Comparison of ENCODE assay signal across 8 mouse cellular contexts in the genomic region with DNA sequence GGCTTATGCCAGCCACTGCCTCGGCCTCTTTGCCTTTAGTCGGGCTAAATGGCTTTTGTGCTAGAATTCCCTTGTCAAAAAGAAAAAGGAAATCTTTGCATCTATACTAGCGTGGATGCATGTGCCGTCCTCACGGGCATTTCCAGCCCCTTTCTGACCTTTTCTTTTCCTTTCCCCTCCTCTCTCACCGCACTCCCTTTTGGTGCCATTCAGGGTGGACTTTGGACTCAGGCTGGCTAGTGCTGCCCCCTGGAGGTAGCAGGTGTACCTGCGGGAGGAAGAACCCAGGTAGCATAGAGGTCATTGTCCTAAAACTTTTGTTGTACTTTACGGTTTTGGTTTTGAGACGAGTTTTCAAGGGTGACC. TPM values are rescaled to one million over a fixed set of nuclear protein-coding genes. Genes with fewer than 3 reads are reported as not detected.
A peak's percentile ranks its signal among the peaks of the same experiment; 100 is the strongest.
DNase-seq lines count a peak whose midpoint lies in the region; ATAC-seq and TF ChIP-seq lines count a peak whose summit lies in the region.

No protein-coding gene starts in this region.

- 1% methylated on average over 9 of the region's 9 CpGs for WGBS in bone marrow, adult 2 months
- WGBS in embryonic facial prominence, embryonic 14.5 days = 3% methylated on average over 9 of the region's 9 CpGs
- 1% methylated on average over 9 of the region's 9 CpGs for WGBS in heart, embryonic 11.5 days (ENCODE audit: insufficient replicate concordance)
- WGBS in kidney, embryonic 15.5 days = 3% methylated on average over 9 of the region's 9 CpGs
- 2% methylated on average over 9 of the region's 9 CpGs for WGBS in liver, embryonic 13.5 days (ENCODE audit: insufficient replicate concordance)
- WGBS in stomach, embryonic 14.5 days = 3% methylated on average over 9 of the region's 9 CpGs

- no peaks in the 10 kb centered on the region for H3K36me3 ChIP-seq in embryonic facial prominence, embryonic 14.5 days (ENCODE audit: control insufficient read depth, insufficient read depth, low read length)
- no peaks in the 10 kb centered on the region for H3K36me3 ChIP-seq in heart, embryonic 11.5 days (ENCODE audit: control insufficient read depth, insufficient read depth, low read length)
- H3K36me3 ChIP-seq in kidney, embryonic 15.5 days = no peaks in the 10 kb centered on the region
- H3K36me3 ChIP-seq in liver, embryonic 13.5 days = no peaks in the 10 kb centered on the region
- no peaks in the 10 kb centered on the region for H3K36me3 ChIP-seq in stomach, embryonic 14.5 days (ENCODE audit: control insufficient read depth, insufficient read depth, low read length)

- H3K4me1 ChIP-seq in bone marrow, adult 2 months (ENCODE audit: control insufficient read depth, insufficient read depth, low read length) = peaks cover 3% of the 10 kb centered on the region
- H3K4me1 ChIP-seq in embryonic facial prominence, embryonic 14.5 days (ENCODE audit: control insufficient read depth, insufficient read depth, low read length) = peaks cover 8% of the 10 kb centered on the region; the same call in 1 of the 2 replicates
- peaks cover 12% of the 10 kb centered on the region for H3K4me1 ChIP-seq in heart, embryonic 11.5 days (ENCODE audit: control insufficient read depth, insufficient read depth, low read length)
- peaks cover 28% of the 10 kb centered on the region for H3K4me1 ChIP-seq in kidney, embryonic 15.5 days
- H3K4me1 ChIP-seq in liver, embryonic 13.5 days (replicated peaks) = peaks cover 25% of the 10 kb centered on the region
- H3K4me1 ChIP-seq in stomach, embryonic 14.5 days (ENCODE audit: control insufficient read depth, insufficient read depth, low read length) = 0 out of 2 replicates have a peak, but pooled peaks cover 6% of the 10 kb centered on the region

- H3K27me3 ChIP-seq in embryonic facial prominence, embryonic 14.5 days (replicated peaks; ENCODE audit: control insufficient read depth, insufficient read depth, low read length) = no peaks in the 10 kb centered on the region
- H3K27me3 ChIP-seq in heart, embryonic 11.5 days (ENCODE audit: control insufficient read depth, insufficient read depth, low read length) = no peaks in the 10 kb centered on the region
- H3K27me3 ChIP-seq in kidney, embryonic 15.5 days = no peaks in the 10 kb centered on the region
- no peaks in the 10 kb centered on the region for H3K27me3 ChIP-seq in liver, embryonic 13.5 days
- H3K27me3 ChIP-seq in stomach, embryonic 14.5 days (ENCODE audit: control insufficient read depth, insufficient read depth, low read length) = no peaks in the 10 kb centered on the region

- peak overlapping the region; percentile 92 for H3K27ac ChIP-seq in bone marrow, adult 2 months (ENCODE audit: control insufficient read depth, insufficient read depth, low read depth, low read length, poor library complexity)
- H3K27ac ChIP-seq in embryonic facial prominence, embryonic 14.5 days (replicated peaks; ENCODE audit: low read depth, low read length) = peak overlapping the region; percentile 75
- peak overlapping the region; percentile 97 for H3K27ac ChIP-seq in heart, embryonic 11.5 days (ENCODE audit: low read depth, low read length)
- H3K27ac ChIP-seq in kidney, embryonic 15.5 days = peak overlapping the region; percentile 92
- peak overlapping the region; percentile 94 for H3K27ac ChIP-seq in liver, embryonic 13.5 days
- peak overlapping the region; percentile 88 for H3K27ac ChIP-seq in stomach, embryonic 14.5 days (ENCODE audit: low read length)

- H3K4me3 ChIP-seq in bone marrow, adult 2 months (replicated peaks; ENCODE audit: control insufficient read depth, low read depth, low read length) = peak overlapping the region; percentile 67
- peak overlapping the region; percentile 43 for H3K4me3 ChIP-seq in embryonic facial prominence, embryonic 14.5 days (ENCODE audit: low read depth, low read length)
- peak overlapping the region; percentile 53 for H3K4me3 ChIP-seq in heart, embryonic 11.5 days (ENCODE audit: low read depth, low read length)
- H3K4me3 ChIP-seq in kidney, embryonic 15.5 days (replicated peaks) = peak overlapping the region; percentile 44
- H3K4me3 ChIP-seq in liver, embryonic 13.5 days (replicated peaks) = peak overlapping the region; percentile 66
- H3K4me3 ChIP-seq in stomach, embryonic 14.5 days (ENCODE audit: low read depth, low read length) = peak overlapping the region; percentile 37

- peak overlapping the region; percentile 93 for H3K4me2 ChIP-seq in embryonic facial prominence, embryonic 14.5 days (ENCODE audit: low read depth, low read length)
- H3K4me2 ChIP-seq in heart, embryonic 11.5 days = peak overlapping the region; percentile 93
- H3K4me2 ChIP-seq in kidney, embryonic 15.5 days = peak overlapping the region; percentile 85
- H3K4me2 ChIP-seq in liver, embryonic 13.5 days = peak overlapping the region; percentile 96
- H3K4me2 ChIP-seq in stomach, embryonic 14.5 days (replicated peaks; ENCODE audit: low read depth, low read length) = peak overlapping the region; percentile 81

- peak; percentile 99 for TF ChIP-seq CTCF in bone marrow, adult 2 months (IDR thresholded peaks at IDR 0.05; ENCODE audit: control insufficient read depth, insufficient read depth, low read length)

- H3K9me3 ChIP-seq in embryonic facial prominence, embryonic 14.5 days (ENCODE audit: control insufficient read depth, low read length) = no peaks in the 10 kb centered on the region
- no peaks in the 10 kb centered on the region for H3K9me3 ChIP-seq in heart, embryonic 11.5 days (replicated peaks; ENCODE audit: control insufficient read depth, low read length)
- H3K9me3 ChIP-seq in kidney, embryonic 15.5 days (replicated peaks) = no peaks in the 10 kb centered on the region
- no peaks in the 10 kb centered on the region for H3K9me3 ChIP-seq in liver, embryonic 13.5 days (replicated peaks)
- no peaks in the 10 kb centered on the region for H3K9me3 ChIP-seq in stomach, embryonic 14.5 days (ENCODE audit: control insufficient read depth, low read depth, low read length)

- TF ChIP-seq POLR2A in bone marrow, adult 2 months (IDR thresholded peaks at IDR 0.05; ENCODE audit: borderline replicate concordance, control insufficient read depth, low read depth, low read length) = no peak

- DNase-seq in A20 (ENCODE audit: low read depth, low spot score) = peak; percentile 85
- peak; percentile 86 for DNase-seq in embryonic facial prominence, embryonic 14.5 days (ENCODE audit: low spot score)
- peak; percentile 74 for DNase-seq in liver, embryonic 13.5 days
- DNase-seq in naive thymus-derived CD4-positive, alpha-beta T cell, adult 2 months (ENCODE audit: low read depth) = peak; percentile 89

- H3K9ac ChIP-seq in embryonic facial prominence, embryonic 14.5 days (ENCODE audit: low read depth, low read length) = peak overlapping the region; percentile 59
- peak overlapping the region; percentile 72 for H3K9ac ChIP-seq in heart, embryonic 11.5 days (ENCODE audit: low read depth, low read length)
- H3K9ac ChIP-seq in kidney, embryonic 15.5 days = peak overlapping the region; percentile 33
- peak overlapping the region; percentile 76 for H3K9ac ChIP-seq in liver, embryonic 13.5 days
- H3K9ac ChIP-seq in stomach, embryonic 14.5 days (replicated peaks; ENCODE audit: low read depth, low read length) = no peak overlapping the region

- ATAC-seq in embryonic facial prominence, embryonic 14.5 days (ENCODE audit: low read depth) = peak; percentile 56
- ATAC-seq in heart, embryonic 11.5 days (replicated peaks; ENCODE audit: insufficient number of reproducible peaks, low FRiP score, low TSS enrichment) = peak; percentile 44; the same call in 1 of the 2 replicates
- ATAC-seq in kidney, embryonic 15.5 days (replicated peaks; ENCODE audit: low FRiP score) = peak; percentile 43
- peak; percentile 56 for ATAC-seq in liver, embryonic 13.5 days (ENCODE audit: low read depth)
- ATAC-seq in stomach, embryonic 14.5 days (ENCODE audit: insufficient number of reproducible peaks, insufficient read depth, low FRiP score, low read depth) = peak; percentile 56

RNA-seq across cellular contexts. Expression of gene Spen, which starts 21.5 kb away (rescaled TPM):
- polyA plus RNA-seq in bone marrow, adult 2 months (2011; ENCODE audit: insufficient read depth, insufficient read length, low replicate concordance, missing spikeins) = 22.2 and 33.2 TPM in 2 replicates
- polyA plus RNA-seq in embryonic facial prominence, embryonic 14.5 days (2014; fragmentation: Nextera tagmentation; extraction: Ambion mirVana) = 9.4 and 12.5 TPM in 2 replicates
- polyA plus RNA-seq in heart, embryonic 11.5 days (2014; fragmentation: Nextera tagmentation; extraction: Ambion mirVana) = 7.5 TPM in 2 replicates
- 10.3 and 11.1 TPM in 2 replicates for polyA plus RNA-seq in kidney, embryonic 15.5 days (2015; fragmentation: Nextera tagmentation; extraction: Ambion mirVana)
- polyA plus RNA-seq in liver, embryonic 13.5 days (2015; fragmentation: Nextera tagmentation; extraction: Ambion mirVana) = 4.2 and 4.8 TPM in 2 replicates
- polyA plus RNA-seq in stomach, embryonic 14.5 days (2014; fragmentation: Nextera tagmentation; extraction: Ambion mirVana) = 16.2 and 16.9 TPM in 2 replicates

RNA-seq across cellular contexts. Expression of gene Fblim1, which starts 46.0 kb away (rescaled TPM):
- polyA plus RNA-seq in bone marrow, adult 2 months (2011; ENCODE audit: insufficient read depth, insufficient read length, low replicate concordance, missing spikeins) = 1.2 and 9.3 TPM in 2 replicates
- 22.8 and 27.7 TPM in 2 replicates for polyA plus RNA-seq in embryonic facial prominence, embryonic 14.5 days (2014; fragmentation: Nextera tagmentation; extraction: Ambion mirVana)
- 53.9 and 64.0 TPM in 2 replicates for polyA plus RNA-seq in heart, embryonic 11.5 days (2014; fragmentation: Nextera tagmentation; extraction: Ambion mirVana)
- 71.4 and 81.3 TPM in 2 replicates for polyA plus RNA-seq in kidney, embryonic 15.5 days (2015; fragmentation: Nextera tagmentation; extraction: Ambion mirVana)
- polyA plus RNA-seq in liver, embryonic 13.5 days (2015; fragmentation: Nextera tagmentation; extraction: Ambion mirVana) = 1.9 and 2.4 TPM in 2 replicates
- 94.9 and 98.0 TPM in 2 replicates for polyA plus RNA-seq in stomach, embryonic 14.5 days (2014; fragmentation: Nextera tagmentation; extraction: Ambion mirVana)

RNA-seq across cellular contexts. Expression of gene Tmem82, which starts 58.6 kb away (rescaled TPM):
- 0.57 and 1.8 TPM in 2 replicates for polyA plus RNA-seq in bone marrow, adult 2 months (2011; ENCODE audit: insufficient read depth, insufficient read length, low replicate concordance, missing spikeins)
- polyA plus RNA-seq in embryonic facial prominence, embryonic 14.5 days (2014; fragmentation: Nextera tagmentation; extraction: Ambion mirVana) = 0.17 and 0.41 TPM in 2 replicates
- polyA plus RNA-seq in heart, embryonic 11.5 days (2014; fragmentation: Nextera tagmentation; extraction: Ambion mirVana) = 0.17 and 0.30 TPM in 2 replicates
- 2.7 and 3.1 TPM in 2 replicates for polyA plus RNA-seq in kidney, embryonic 15.5 days (2015; fragmentation: Nextera tagmentation; extraction: Ambion mirVana)
- polyA plus RNA-seq in liver, embryonic 13.5 days (2015; fragmentation: Nextera tagmentation; extraction: Ambion mirVana) = 3.6 and 3.7 TPM in 2 replicates
- 0.29 and 0.32 TPM in 2 replicates for polyA plus RNA-seq in stomach, embryonic 14.5 days (2014; fragmentation: Nextera tagmentation; extraction: Ambion mirVana)

Comparison
In these comparisons a context has a peak if more than half of its experiments do, and no peak if none do; other contexts are left out.
1. Peak in every context shown above with its lines: DNase-seq, ATAC-seq, H3K4me3 ChIP-seq and H3K27ac ChIP-seq.